Mouse (Mus musculus) stomach, embryonic 16.5 days (tissue): ENCODE measurements around the gene Flt3l. TPM values are rescaled to one million over a fixed set of nuclear protein-coding genes. Genes with fewer than 3 reads are reported as not detected.
"Not testable (repeated sequence)": the region's sequence is repeated elsewhere in the genome, so short reads cannot be mapped to it uniquely, and the experiment has no call there.

Experiments used
- ATAC-seq: fragments of 200-750 bp; cut with Nextera tagmentation; 2 replicates; pipeline ENCODE4 v1.8.0; 2017; ENCODE audit warnings: moderate number of reproducible peaks, moderate TSS enrichment; ENCODE audit not compliant: insufficient read depth, low FRiP score
- H3K27ac ChIP-seq: fragments of 300-500 bp; sonication (generic); 2 replicates; pipeline ENCODE4 v1.5.1; 2014; ENCODE audit warnings: low read length
- H3K27me3 ChIP-seq: fragments of 300-500 bp; sonication (generic); 2 replicates; pipeline ENCODE4 v1.6.1; 2014; ENCODE audit warnings: low read length, control low read depth, mixed read lengths; ENCODE audit not compliant: control insufficient read depth, insufficient read depth
- H3K36me3 ChIP-seq: fragments of 300-500 bp; sonication (generic); 2 replicates; pipeline ENCODE4 v1.6.1; 2014; ENCODE audit warnings: low read length; ENCODE audit not compliant: control insufficient read depth, insufficient read depth
- H3K4me1 ChIP-seq: fragments of 300-500 bp; sonication (generic); 2 replicates; pipeline ENCODE4 v1.6.1; 2014; ENCODE audit warnings: low read length, control low read depth, mixed read lengths; ENCODE audit not compliant: control insufficient read depth, insufficient read depth
- H3K4me2 ChIP-seq: fragments of 300-500 bp; sonication (generic); 2 replicates; pipeline ENCODE4 v1.6.1; 2014; ENCODE audit warnings: low read depth, low read length, mixed read lengths
- H3K4me3 ChIP-seq: fragments of 300-500 bp; sonication (generic); replicated peaks from 2 replicates; pipeline ENCODE4 v1.5.1; 2014; ENCODE audit warnings: mild to moderate bottlenecking, low read length
- H3K9ac ChIP-seq: fragments of 300-500 bp; sonication (generic); 2 replicates; pipeline ENCODE4 v1.6.1; 2014; ENCODE audit warnings: low read length
- H3K9me3 ChIP-seq: fragments of 300-500 bp; sonication (generic); replicated peaks from 2 replicates; pipeline ENCODE4 v1.6.1; 2016; ENCODE audit warnings: low read length, control low read depth; ENCODE audit not compliant: control insufficient read depth
- WGBS: fragments of 180-500 bp; shearing (Covaris S2); extraction: QIAGEN DNeasy Blood & Tissue Kit; methylation state at CpG from one replicate; pipeline ENCODE4 v1.1.7; 2014; 5-methylcytosine and 5-hydroxymethylcytosine counted together
- polyA plus RNA-seq: library from polyadenylated mRNA; unstranded; fragments of >200 nt; fragmentation: Nextera tagmentation; extraction: Ambion mirVana; gene quantifications from 2 replicates; pipeline ENCODE4 v1.2.1, GENCODE M21; 2015

Gene Flt3l
- polyA plus RNA-seq, 1 experiment from 2014 or later = 2.8 TPM

GRCm38 (mm10) chr7:45129776-45130512, 6.3 kb downstream of the Flt3l start:
- H3K27me3 ChIP-seq = no peaks in the 10 kb centered on the region
- H3K36me3 ChIP-seq = peaks cover 15% of the 10 kb centered on the region
- peak overlapping the region; percentile 84 for H3K27ac ChIP-seq
- H3K9me3 ChIP-seq = peaks cover 4% of the 10 kb centered on the region; the same call in 1 of the 2 replicates
- peak overlapping the region; percentile 73 for H3K9ac ChIP-seq
- no peak for ATAC-seq
- WGBS = 56% methylated on average over 15 of the region's 15 CpGs
- peak overlapping the region; percentile 68 for H3K4me2 ChIP-seq
- H3K4me1 ChIP-seq = peaks cover 23% of the 10 kb centered on the region
- H3K4me3 ChIP-seq = peak overlapping the region; percentile 50

GRCm38 (mm10) chr7:45129318-45129717, 6.9 kb downstream of the Flt3l start:
- no peak for ATAC-seq

GRCm38 (mm10) chr7:45128624-45129246, 7.5 kb downstream of the Flt3l start, which contains the start of gene Rpl13a:
Rpl13a (minus strand) TSS chr7:45128761.
- Histone ChIP-seq H3K36me3 (peaks cover 15% of the 10 kb centered on the region), H3K4me2 (peak within 1 kb of the TSS; percentile 69), H3K9me3 (peaks cover 4% of the 10 kb centered on the region; the same call in 1 of the 2 replicates), H3K27me3 (no peaks in the 10 kb centered on the region), H3K27ac (peak within 1 kb of the TSS; percentile 84), H3K9ac (peak within 1 kb of the TSS; percentile 99), H3K4me1 (peaks cover 24% of the 10 kb centered on the region), H3K4me3 (peak within 1 kb of the TSS; percentile 62)
- ATAC-seq = peak; percentile 94
- WGBS = under 1% methylated on average over 48 of the region's 48 CpGs

More at GRCm38 (mm10) chr7:45129318-45129717, 6.9 kb downstream of the Flt3l start:
- peak overlapping the region; percentile 68 for H3K4me2 ChIP-seq
- H3K9ac ChIP-seq = peak overlapping the region; percentile 73
- H3K4me3 ChIP-seq = peak overlapping the region; percentile 50
- peaks cover 4% of the 10 kb centered on the region; the same call in 1 of the 2 replicates for H3K9me3 ChIP-seq
- no peaks in the 10 kb centered on the region for H3K27me3 ChIP-seq
- peak overlapping the region; percentile 84 for H3K27ac ChIP-seq
- peaks cover 24% of the 10 kb centered on the region for H3K4me1 ChIP-seq
- H3K36me3 ChIP-seq = peaks cover 15% of the 10 kb centered on the region
- WGBS = under 1% methylated on average over 17 of the region's 17 CpGs

- Histone ChIP-seq H3K4me3 (peak overlapping the region; percentile 62), H3K9ac (peak overlapping the region; percentile 99), H3K4me1 (peaks cover 29% of the 10 kb centered on the region), H3K27me3 (no peaks in the 10 kb centered on the region), H3K4me2 (peak overlapping the region; percentile 69), H3K9me3 (no peaks in the 10 kb centered on the region), H3K36me3 (peaks cover 15% of the 10 kb centered on the region), H3K27ac (peak overlapping the region; percentile 84)
- ATAC-seq = no peak
- 2% methylated on average over 6 of the region's 6 CpGs for WGBS
These were observed 8.5 kb downstream of the Flt3l start for GRCm38 (mm10) chr7:45127700-45128224.

GRCm38 (mm10) chr7:45126844-45127699, 9.2 kb downstream of the Flt3l start:
- Histone ChIP-seq H3K4me1 (peaks cover 36% of the 10 kb centered on the region), H3K27me3 (no peaks in the 10 kb centered on the region), H3K9me3 (no peaks in the 10 kb centered on the region), H3K4me2 (peak overlapping the region; percentile 69), H3K9ac (peak overlapping the region; percentile 99), H3K36me3 (peaks cover 17% of the 10 kb centered on the region), H3K27ac (peak overlapping the region; percentile 84), H3K4me3 (peak overlapping the region; percentile 62)
- ATAC-seq = no peak
- 32% methylated on average over 21 of the region's 21 CpGs for WGBS

GRCm38 (mm10) chr7:45126147-45126843, 9.9 kb downstream of the Flt3l start:
- H3K9me3 ChIP-seq = no peaks in the 10 kb centered on the region
- 70% methylated on average over 17 of the region's 17 CpGs for WGBS
- peaks cover 25% of the 10 kb centered on the region for H3K36me3 ChIP-seq
- ATAC-seq = no peak
- H3K27me3 ChIP-seq = no peaks in the 10 kb centered on the region
- peak overlapping the region; percentile 69 for H3K4me2 ChIP-seq
- H3K27ac ChIP-seq = peak overlapping the region; percentile 84
- H3K4me1 ChIP-seq = peaks cover 44% of the 10 kb centered on the region
- H3K4me3 ChIP-seq = peak overlapping the region; percentile 62
- peak overlapping the region; percentile 99 for H3K9ac ChIP-seq

GRCm38 (mm10) chr7:45125649-45126048, 10.6 kb downstream of the Flt3l start:
- WGBS = 65% methylated on average over 5 of the region's 5 CpGs
- Histone ChIP-seq H3K36me3 (peaks cover 27% of the 10 kb centered on the region), H3K27ac (peak overlapping the region; percentile 68), H3K4me1 (peaks cover 44% of the 10 kb centered on the region), H3K4me3 (0 out of 2 replicates have a peak overlapping the region, but pooled peaks have one; percentile 1)
- H3K9ac ChIP-seq, H3K9me3 ChIP-seq, ATAC-seq, H3K4me2 ChIP-seq, H3K27me3 ChIP-seq: not testable (repeated sequence)

- Histone ChIP-seq H3K4me3 (0 out of 2 replicates have a peak overlapping the region, but pooled peaks have one; percentile 1), H3K4me1 (peaks cover 44% of the 10 kb centered on the region), H3K9ac (no peak overlapping the region; the same call in 1 of the 2 replicates), H3K9me3 (no peaks in the 10 kb centered on the region), H3K27me3 (no peaks in the 10 kb centered on the region), H3K27ac (peak overlapping the region; percentile 68), H3K36me3 (peaks cover 27% of the 10 kb centered on the region), H3K4me2 (peak overlapping the region; percentile 49; the same call in 1 of the 2 replicates)
- ATAC-seq = no peak
- 25% methylated on average over 7 of the region's 7 CpGs for WGBS
These were observed 11.1 kb downstream of the Flt3l start for GRCm38 (mm10) chr7:45125144-45125600.
